Mouse (Mus musculus): ENCODE measurements at regions not wholly inside any gene's neighbourhood (a gene's known extent, or its start where the extent isn't known, plus 50 kb on each side); places are given as distances from the start of the nearest gene placed in this dataset.

DNA sequence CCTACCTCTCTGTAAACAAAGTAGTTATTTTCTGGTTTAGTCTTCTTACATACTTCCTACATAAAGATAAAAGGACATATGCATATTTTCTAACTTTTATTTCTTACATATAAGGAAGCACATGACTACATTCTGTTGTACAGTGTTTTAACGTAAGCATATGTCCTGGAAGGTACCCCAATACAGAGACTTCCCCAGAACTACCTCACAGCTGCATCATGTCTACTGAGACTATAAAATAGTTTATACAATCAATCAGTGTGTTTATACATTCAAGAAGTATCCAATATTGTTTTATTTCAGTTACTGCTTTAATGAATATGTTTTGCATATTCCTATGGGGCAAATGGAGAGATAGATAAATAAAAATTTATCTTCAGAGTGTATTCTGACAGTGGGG is 133.4 kb downstream of the Samd5 start:
- H3K4me2 ChIP-seq (ENCODE audit: insufficient read depth, low read depth, poor library complexity, severe bottlenecking), result no peak overlapping the region
- H3K4me1 ChIP-seq (ENCODE audit: control insufficient read depth in 1 of 2, insufficient read depth in 2 of 2), result no peaks in the 10 kb centered on the region
- H3K4me3 ChIP-seq (replicated peaks in 1 of 3; ENCODE audit: low read depth in 2 of 3, low read length in 2 of 3, poor library complexity in 1 of 3), result no peak overlapping the region
- in situ Hi-C loops (cut with MboI; ENCODE audit: low pct_ligation_motif_present, low pct_unique_long_range_greater_than_20kb, low sequenced_read_pairs) (no loop called here), dilution Hi-C loops (cut with MboI; ENCODE audit: extremely low pct_ligation_motif_present, extremely low pct_unique_long_range_greater_than_20kb, low sequenced_read_pairs) (no loop called here)
- no peaks in the 10 kb centered on the region for H3K79me2 ChIP-seq (replicated peaks; ENCODE audit: control insufficient read depth, extremely low read depth, insufficient read depth, poor library complexity, severe bottlenecking)
- no peaks in the 10 kb centered on the region for H3K36me3 ChIP-seq (replicated peaks in 1 of 2; ENCODE audit: control insufficient read depth in 1 of 2, insufficient read depth in 1 of 2, low read length in 1 of 2)
- H3K27ac ChIP-seq (ENCODE audit: insufficient read depth, low read depth), result no peak overlapping the region
- TF ChIP-seq KAT2A (IDR thresholded peaks at IDR 0.05; ENCODE audit: insufficient replicate concordance, low read length) (no peak), NRF1 (IDR thresholded peaks at IDR 0.05; ENCODE audit: low read depth, low read length) (no peak), RAD21 (IDR thresholded peaks at IDR 0.05; ENCODE audit: low read depth, low read length) (no peak), CTCF (conservative IDR thresholded peaks at IDR 0.05 in 1 of 2, IDR thresholded peaks at IDR 0.05 in 1 of 2; ENCODE audit: low read depth in 2 of 2, low read length in 2 of 2) (no peak), JUN (IDR thresholded peaks at IDR 0.05; ENCODE audit: insufficient read depth, low read depth, low read length) (no peak), RCOR1 (conservative IDR thresholded peaks at IDR 0.05; ENCODE audit: low read depth, low read length) (no peak), EP300 (IDR thresholded peaks at IDR 0.05; ENCODE audit: low read length) (no peak), IRF4 (IDR thresholded peaks at IDR 0.05; ENCODE audit: low read depth, low read length) (no peak), MEF2A (IDR thresholded peaks at IDR 0.05; ENCODE audit: borderline replicate concordance, low read depth, low read length) (no peak), UBTF (IDR thresholded peaks at IDR 0.05; ENCODE audit: low read depth, low read length) (no peak), NELFE (IDR thresholded peaks at IDR 0.05; ENCODE audit: low read depth, low read length) (no peak), CHD2 (IDR thresholded peaks at IDR 0.05; ENCODE audit: low read length) (no peak), ZNF384 (IDR thresholded peaks at IDR 0.05; ENCODE audit: low read depth, low read length) (no peak), USF2 (conservative IDR thresholded peaks at IDR 0.05; ENCODE audit: low read depth, low read length) (no peak), ETS1 (conservative IDR thresholded peaks at IDR 0.05; ENCODE audit: low read depth, low read length) (no peak), ZC3H11A (IDR thresholded peaks at IDR 0.05; ENCODE audit: low read depth, low read length) (no peak), USF1 (IDR thresholded peaks at IDR 0.05; ENCODE audit: low read depth, low read length) (no peak)
- DNase-seq (ENCODE audit: extremely low read depth), result no peak
- no peaks in the 10 kb centered on the region for H3K27me3 ChIP-seq (replicated peaks)
- no peak overlapping the region for H3K9ac ChIP-seq (ENCODE audit: insufficient read depth, low read depth)
- H3K9me3 ChIP-seq (replicated peaks; ENCODE audit: low read length), result no peaks in the 10 kb centered on the region

DNA sequence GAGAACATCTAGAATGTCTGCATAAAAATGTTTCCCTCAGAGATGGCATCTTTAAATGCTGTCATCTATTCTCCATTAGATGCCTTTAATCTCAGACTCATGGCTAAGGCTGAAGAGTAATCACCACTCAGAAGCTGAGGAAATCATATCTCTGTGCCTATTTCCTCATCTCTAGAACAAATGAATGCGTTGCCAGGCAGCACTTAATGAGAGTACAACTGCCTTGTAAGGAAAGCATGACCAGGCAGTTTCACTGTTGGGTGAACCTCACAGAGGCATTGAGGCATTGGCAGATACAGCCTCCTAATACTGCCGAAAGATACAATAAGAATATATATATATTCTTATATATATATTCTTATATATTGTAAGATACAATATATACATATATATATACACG is 137.3 kb downstream of the Samd5 start:
- no peak overlapping the region for H3K9ac ChIP-seq (ENCODE audit: insufficient read depth, low read depth)
- H3K36me3 ChIP-seq (replicated peaks in 1 of 2; ENCODE audit: control insufficient read depth in 1 of 2, insufficient read depth in 1 of 2, low read length in 1 of 2), result no peaks in the 10 kb centered on the region
- dilution Hi-C loops (cut with MboI; ENCODE audit: extremely low pct_ligation_motif_present, extremely low pct_unique_long_range_greater_than_20kb, low sequenced_read_pairs), result no loop called here
- no peak for DNase-seq (ENCODE audit: extremely low read depth)
- in situ Hi-C loops (cut with MboI; ENCODE audit: low pct_ligation_motif_present, low pct_unique_long_range_greater_than_20kb, low sequenced_read_pairs), result no loop called here
- no peaks in the 10 kb centered on the region for H3K79me2 ChIP-seq (replicated peaks; ENCODE audit: control insufficient read depth, extremely low read depth, insufficient read depth, poor library complexity, severe bottlenecking)
- H3K4me2 ChIP-seq (ENCODE audit: insufficient read depth, low read depth, poor library complexity, severe bottlenecking), result no peak overlapping the region
- H3K4me1 ChIP-seq (ENCODE audit: control insufficient read depth in 1 of 2, insufficient read depth in 2 of 2), result no peaks in the 10 kb centered on the region
- no peaks in the 10 kb centered on the region for H3K9me3 ChIP-seq (replicated peaks; ENCODE audit: low read length)
- no peak overlapping the region for H3K4me3 ChIP-seq (replicated peaks in 1 of 3; ENCODE audit: low read depth in 2 of 3, low read length in 2 of 3, poor library complexity in 1 of 3)
- no peak overlapping the region for H3K27ac ChIP-seq (ENCODE audit: insufficient read depth, low read depth)
- no peaks in the 10 kb centered on the region for H3K27me3 ChIP-seq (replicated peaks)
- TF ChIP-seq NRF1 (IDR thresholded peaks at IDR 0.05; ENCODE audit: low read depth, low read length), result no peak
- TF ChIP-seq KAT2A (IDR thresholded peaks at IDR 0.05; ENCODE audit: insufficient replicate concordance, low read length), result no peak
- TF ChIP-seq NELFE (IDR thresholded peaks at IDR 0.05; ENCODE audit: low read depth, low read length), result no peak
- no peak for TF ChIP-seq CHD2 (IDR thresholded peaks at IDR 0.05; ENCODE audit: low read length)
- no peak for TF ChIP-seq MYC (IDR thresholded peaks at IDR 0.05; ENCODE audit: low read depth, low read length)
- no peak for TF ChIP-seq ELF1 (IDR thresholded peaks at IDR 0.05; ENCODE audit: low read depth, low read length)
- no peak for TF ChIP-seq CHD1 (IDR thresholded peaks at IDR 0.05; ENCODE audit: low read depth, low read length)
- no peak for TF ChIP-seq SMC3 (IDR thresholded peaks at IDR 0.05; ENCODE audit: low read depth, low read length)
- TF ChIP-seq GABPA (IDR thresholded peaks at IDR 0.05; ENCODE audit: insufficient replicate concordance, low read depth, low read length), result no peak
- no peak for TF ChIP-seq MAZ (IDR thresholded peaks at IDR 0.05; ENCODE audit: low read depth, low read length)
- TF ChIP-seq IRF4 (IDR thresholded peaks at IDR 0.05; ENCODE audit: low read depth, low read length), result no peak
- TF ChIP-seq ZC3H11A (IDR thresholded peaks at IDR 0.05; ENCODE audit: low read depth, low read length), result no peak
- TF ChIP-seq EP300 (IDR thresholded peaks at IDR 0.05; ENCODE audit: low read length), result no peak
- TF ChIP-seq TBP (conservative IDR thresholded peaks at IDR 0.05; ENCODE audit: low read depth, low read length), result no peak

Measured in CH12.LX (cell line).